Mouse (Mus musculus) heart, postnatal 0 days (tissue): ENCODE data around the gene Slc22a21. TPM values are rescaled to one million over a fixed set of nuclear protein-coding genes. Genes with fewer than 3 reads are reported as not detected.
"Not testable (repeated sequence)": the region's sequence is repeated elsewhere in the genome, so short reads cannot be mapped to it uniquely, and the experiment has no call there.

ENCODE experiments used
- ATAC-seq: fragments of 200-750 bp; cut with Nextera tagmentation; 2 replicates; pipeline ENCODE4 v1.8.0; 2017; ENCODE audit warnings: low read depth, moderate number of reproducible peaks, moderate library complexity; ENCODE audit not compliant: insufficient read depth
- DNase-seq: peaks from one replicate; pipeline ENCODE4 v3.0.0-alpha.2; 2016; ENCODE audit warnings: low spot score
- H3K27ac ChIP-seq: fragments of 300-500 bp; sonication (generic); 2 replicates; pipeline ENCODE4 v1.5.1; 2014; ENCODE audit warnings: low read depth, mild to moderate bottlenecking
- H3K27me3 ChIP-seq: fragments of 300-500 bp; sonication (generic); 2 replicates; pipeline ENCODE4 v1.6.1; 2014; ENCODE audit warnings: low read length, mixed read lengths; ENCODE audit not compliant: control insufficient read depth, insufficient read depth
- H3K36me3 ChIP-seq: fragments of 300-500 bp; sonication (generic); replicated peaks from 2 replicates; pipeline ENCODE4 v1.6.1; 2014; ENCODE audit warnings: low read length, mixed read lengths; ENCODE audit not compliant: control insufficient read depth, insufficient read depth
- H3K4me1 ChIP-seq: fragments of 300-500 bp; sonication (generic); 2 replicates; pipeline ENCODE4 v1.6.1; 2014; ENCODE audit warnings: antibody characterized with exemption; ENCODE audit not compliant: control insufficient read depth, insufficient read depth
- H3K4me2 ChIP-seq: fragments of 300-500 bp; sonication (generic); 2 replicates; pipeline ENCODE4 v1.6.1; 2014; ENCODE audit warnings: low read depth, mild to moderate bottlenecking, low read length, moderate library complexity
- H3K4me3 ChIP-seq: fragments of 300-500 bp; sonication (generic); 2 replicates; pipeline ENCODE4 v1.5.1; 2014; ENCODE audit warnings: low read depth, low read length
- H3K9ac ChIP-seq: fragments of 300-500 bp; sonication (generic); replicated peaks from 2 replicates; pipeline ENCODE4 v1.6.1; 2014; ENCODE audit warnings: low read depth, low read length, mixed read lengths
- H3K9me3 ChIP-seq: fragments of 300-500 bp; sonication (generic); replicated peaks from 2 replicates; pipeline ENCODE4 v1.6.1; 2016; ENCODE audit warnings: low read length; ENCODE audit not compliant: control insufficient read depth
- CTCF ChIP-seq: IDR thresholded peaks from 2 replicates; pipeline ENCODE4 v1.5.1; 2016; ENCODE audit warnings: antibody characterized with exemption, control low read depth, low read depth
- EP300 ChIP-seq: IDR thresholded peaks from 2 replicates; pipeline ENCODE4 v1.6.1; 2016; ENCODE audit warnings: antibody characterized with exemption, low read depth
- WGBS: fragments of 180-500 bp; shearing (Covaris S2); extraction: QIAGEN DNeasy Blood & Tissue Kit; methylation state at CpG from one replicate; pipeline ENCODE4 v1.1.7; 2014; 5-methylcytosine and 5-hydroxymethylcytosine counted together
- polyA plus RNA-seq: library from polyadenylated mRNA; unstranded; fragments of >200 nt; fragmentation: Nextera tagmentation; extraction: Ambion mirVana; gene quantifications from 2 replicates; pipeline ENCODE4 v1.2.1, GENCODE M21; 2015
- total RNA-seq: library from RNA; depleted of rRNA; stranded (reverse); fragments of >200 nt; gene quantifications from 2 replicates; pipeline ENCODE4 v1.2.3, GENCODE M21; 2014; ENCODE audit warnings: low replicate concordance

The Slc22a21 gene
- total and polyA plus RNA-seq, 2 experiments from 2014 or later, result 1.5 to 3.2 TPM

DNA sequence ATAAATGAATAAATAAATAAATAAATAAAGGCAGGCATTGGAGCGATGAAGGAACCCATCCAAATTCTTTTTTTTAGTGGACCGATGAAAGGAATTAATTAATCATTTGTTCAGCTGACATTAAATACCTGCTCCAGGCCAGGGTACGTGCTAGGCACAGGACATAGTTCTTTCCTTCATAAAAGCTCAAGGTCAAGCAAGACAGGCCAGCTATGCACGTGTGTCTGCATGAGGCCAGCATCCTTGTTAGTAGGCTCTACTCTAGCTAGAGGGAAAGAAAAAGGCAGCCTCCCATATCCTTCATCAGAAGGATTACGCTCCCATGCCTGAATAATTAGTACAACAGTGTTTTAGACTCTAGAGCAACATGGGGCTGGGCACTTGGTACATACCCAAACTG lies 32.8 kb upstream of the Slc22a21 start:
- no peak for TF ChIP-seq CTCF
- no peak for TF ChIP-seq EP300
- 81% methylated on average over 5 of the region's 5 CpGs for WGBS
- no peak for ATAC-seq

DNA sequence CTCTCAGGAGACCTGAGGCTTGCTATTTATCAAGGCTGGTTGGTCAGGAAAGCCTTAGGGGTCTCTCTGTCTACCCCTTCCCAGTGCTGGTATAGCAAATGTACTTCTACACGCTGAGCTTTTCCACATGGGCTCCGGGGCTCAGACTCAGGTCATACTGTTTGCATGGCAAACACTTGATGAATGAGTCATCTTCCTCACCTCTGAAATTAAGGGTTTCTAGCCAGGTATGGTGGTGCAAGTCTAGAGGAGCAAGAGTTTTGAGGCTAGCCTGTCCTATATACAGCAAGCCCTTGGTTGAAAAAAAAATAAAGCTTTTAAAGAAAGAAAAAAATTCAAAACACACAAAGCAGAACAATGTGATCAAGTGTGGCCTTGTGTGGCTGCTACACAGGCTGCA lies 31.1 kb upstream of the Slc22a21 start:
- Histone ChIP-seq H3K27ac (no peak overlapping the region), H3K9ac (no peak overlapping the region), H3K36me3 (no peaks in the 10 kb centered on the region), H3K9me3 (no peaks in the 10 kb centered on the region), H3K4me3 (no peak overlapping the region), H3K4me2 (no peak overlapping the region), H3K27me3 (no peaks in the 10 kb centered on the region), H3K4me1 (peaks cover 3% of the 10 kb centered on the region; the same call in 1 of the 2 replicates)
- no peak for TF ChIP-seq EP300
- no peak for TF ChIP-seq CTCF
- no peak for DNase-seq
- no peak for ATAC-seq
- 77% methylated on average over 2 of the region's 2 CpGs for WGBS

More for the DNA sequence above, 32.8 kb upstream of the Slc22a21 start:
- Histone ChIP-seq H3K4me1 (no peaks in the 10 kb centered on the region), H3K9me3 (no peaks in the 10 kb centered on the region), H3K4me3 (no peak overlapping the region), H3K27me3 (no peaks in the 10 kb centered on the region), H3K4me2 (no peak overlapping the region), H3K9ac (no peak overlapping the region), H3K27ac (no peak overlapping the region), H3K36me3 (no peaks in the 10 kb centered on the region)
- DNase-seq, result no peak

DNA sequence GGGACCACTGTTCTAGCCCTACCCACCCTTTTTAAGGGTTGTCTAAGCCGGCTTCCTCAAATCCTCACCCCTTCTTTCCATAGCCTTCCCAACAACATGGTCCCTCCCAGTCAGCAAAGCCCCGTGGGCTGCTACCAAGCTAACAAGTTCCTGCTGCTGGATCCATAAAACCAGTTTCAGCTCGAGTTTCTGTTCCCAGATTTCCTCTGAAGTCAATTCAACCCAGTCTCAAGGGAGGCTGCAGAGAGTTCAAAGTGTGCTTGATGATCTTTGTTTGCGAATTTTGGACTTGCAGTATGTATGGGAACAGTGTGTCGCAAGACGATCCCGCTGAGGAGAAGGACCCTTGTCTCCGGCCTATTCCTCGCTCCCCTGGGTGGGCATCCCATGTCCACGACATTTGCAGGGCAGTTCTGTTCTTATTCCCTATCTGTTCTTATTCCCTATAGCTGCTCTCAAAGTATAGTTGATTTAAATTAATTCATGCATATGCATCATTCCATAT lies 28.3 kb upstream of the Slc22a21 start:
- H3K27me3 ChIP-seq, result no peaks in the 10 kb centered on the region
- no peak overlapping the region for H3K27ac ChIP-seq
- TF ChIP-seq EP300, result no peak
- no peak for TF ChIP-seq CTCF
- DNase-seq, result no peak
- H3K4me3 ChIP-seq, result no peak overlapping the region
- WGBS, result 73% methylated on average over 10 of the region's 10 CpGs
- no peak overlapping the region for H3K9ac ChIP-seq
- no peaks in the 10 kb centered on the region for H3K9me3 ChIP-seq
- peaks cover 3% of the 10 kb centered on the region; the same call in 1 of the 2 replicates for H3K4me1 ChIP-seq
- no peak for ATAC-seq
- no peaks in the 10 kb centered on the region for H3K36me3 ChIP-seq
- no peak overlapping the region for H3K4me2 ChIP-seq

DNA sequence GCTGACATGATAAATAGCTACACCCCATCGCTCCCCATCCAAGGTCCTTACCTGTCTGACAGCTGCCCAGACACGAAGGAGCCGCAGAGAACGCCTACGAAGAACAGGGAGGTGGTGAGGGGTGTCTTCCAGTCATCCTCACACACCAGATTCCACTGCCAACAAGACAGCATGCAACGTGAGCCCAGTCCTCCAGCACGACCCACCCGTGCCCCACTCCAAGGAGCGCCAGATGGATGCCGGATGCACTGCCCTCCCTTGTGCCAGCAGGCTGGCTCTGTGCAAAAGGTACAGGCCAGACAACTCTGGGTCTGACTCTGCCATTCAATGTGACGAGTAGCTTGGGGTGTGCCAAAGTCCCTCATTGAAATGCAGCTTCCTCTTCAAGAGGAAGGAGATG lies 27.6 kb upstream of the Slc22a21 start:
- DNase-seq (no peak), ATAC-seq (no peak)
- 90% methylated on average over 11 of the region's 11 CpGs for WGBS
- Histone ChIP-seq H3K4me3 (no peak overlapping the region), H3K9me3 (no peaks in the 10 kb centered on the region), H3K9ac (no peak overlapping the region), H3K36me3 (no peaks in the 10 kb centered on the region), H3K4me2 (no peak overlapping the region), H3K27ac (no peak overlapping the region), H3K27me3 (no peaks in the 10 kb centered on the region), H3K4me1 (peaks cover 3% of the 10 kb centered on the region; the same call in 1 of the 2 replicates)
- TF ChIP-seq CTCF (no peak), EP300 (no peak)

DNA sequence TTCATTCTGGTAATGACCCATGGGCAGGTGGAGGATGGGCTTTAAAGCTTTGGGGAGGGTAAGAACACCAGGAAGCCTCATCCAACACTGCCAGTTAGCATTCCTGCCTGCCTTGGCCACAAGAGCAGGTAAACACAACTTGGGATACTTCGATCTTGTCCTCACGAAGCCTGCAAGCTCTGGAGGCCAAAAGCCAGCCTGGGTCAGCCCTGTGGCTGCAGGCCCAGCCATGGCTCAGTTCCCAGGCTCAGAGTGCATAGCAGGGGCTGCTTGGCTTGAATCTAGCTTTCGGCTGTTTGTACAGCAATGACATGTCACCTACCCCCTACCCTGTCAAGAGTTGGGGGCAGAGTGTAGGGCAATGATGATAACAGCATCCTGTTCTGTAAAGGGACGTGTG lies 26.8 kb upstream of the Slc22a21 start:
- Histone ChIP-seq H3K27ac (no peak overlapping the region), H3K4me3 (no peak overlapping the region), H3K27me3 (no peaks in the 10 kb centered on the region), H3K9me3 (no peaks in the 10 kb centered on the region), H3K36me3 (no peaks in the 10 kb centered on the region), H3K4me1 (peaks cover 3% of the 10 kb centered on the region; the same call in 1 of the 2 replicates), H3K9ac (no peak overlapping the region), H3K4me2 (no peak overlapping the region)
- WGBS, result 39% methylated on average over 4 of the region's 4 CpGs
- ATAC-seq (no peak), DNase-seq (no peak)
- no peak for TF ChIP-seq EP300
- no peak for TF ChIP-seq CTCF

DNA sequence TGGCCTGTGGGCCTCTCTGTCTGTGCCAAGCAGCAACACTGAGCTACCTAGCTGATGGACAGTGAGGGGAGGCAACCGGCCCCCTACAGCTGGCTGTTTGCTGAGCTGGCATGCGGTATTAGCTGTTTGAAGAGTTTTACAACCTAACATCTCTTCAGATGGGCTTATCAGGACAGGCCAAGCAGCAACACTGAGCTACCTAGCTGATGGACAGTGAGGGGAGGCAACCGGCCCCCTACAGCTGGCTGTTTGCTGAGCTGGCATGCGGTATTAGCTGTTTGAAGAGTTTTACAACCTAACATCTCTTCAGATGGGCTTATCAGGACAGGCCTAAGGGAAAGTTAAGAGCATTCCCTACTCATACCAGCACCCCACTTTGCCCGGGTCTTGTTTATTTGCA lies 26.2 kb upstream of the Slc22a21 start:
- DNase-seq, H3K9ac ChIP-seq, H3K27me3 ChIP-seq, H3K4me1 ChIP-seq, H3K36me3 ChIP-seq, H3K27ac ChIP-seq, H3K9me3 ChIP-seq, H3K4me2 ChIP-seq, ATAC-seq, H3K4me3 ChIP-seq: not testable (repeated sequence)
- WGBS, result 51% methylated on average over 5 of the region's 5 CpGs
